Mouse (Mus musculus) myocyte (in vitro differentiated cells): ENCODE data around the gene Rgl1.

Experiments used
- MAX ChIP-seq: IDR thresholded peaks from one replicate; pipeline ENCODE4 v1.6.1; 2011; ENCODE audit warnings: low read depth, mild to moderate bottlenecking, control low read depth
- MYOD1 ChIP-seq, 3 experiments: IDR thresholded peaks; one replicate each; pipeline ENCODE4 v1.6.1; 2011; ENCODE audit warnings: control low read depth in 2 of 3, low read depth in 2 of 3, mild to moderate bottlenecking in 2 of 3, moderate library complexity in 1 of 3; ENCODE audit not compliant: insufficient read length in 2 of 3, control insufficient read depth in 1 of 3
- USF1 ChIP-seq: IDR thresholded peaks from one replicate; pipeline ENCODE4 v1.6.1; 2011; ENCODE audit warnings: low read depth, mild to moderate bottlenecking, control low read depth, moderate library complexity

GRCm38 (mm10) chr1:152697341-152697740 is 68.8 kb downstream of the Rgl1 start:
- no peak for TF ChIP-seq MYOD1 (IDR thresholded peaks at IDR 0.05; ENCODE audit: control insufficient read depth in 1 of 3, insufficient read length in 2 of 3, low read depth in 2 of 3)
- no peak for TF ChIP-seq MAX
- TF ChIP-seq USF1 = no peak
